Mouse (Mus musculus): Measurements from ENCODE around the gene Atp5g3.
"Not testable (repeated sequence)": the region's sequence is repeated elsewhere in the genome, so short reads cannot be mapped to it uniquely, and the experiment has no call there.

Gene Atp5g3

GRCm38 (mm10) chr2:73911175-73911700, at the start of gene Atp5g3:
Gene Atp5g3, minus strand, starts transcription at chr2:73911326.
- peak; percentile 93 for DNase-seq (ENCODE audit: low spot score)

- DNase-seq (ENCODE audit: low spot score) = no peak
These were observed 47.2 kb upstream of the Atp5g3 start for GRCm38 (mm10) chr2:73958342-73958741.

GRCm38 (mm10) chr2:73953612-73954011, 42.5 kb upstream of the Atp5g3 start:
- no peak for DNase-seq (ENCODE audit: low spot score)

GRCm38 (mm10) chr2:73952597-73953219, 41.6 kb upstream of the Atp5g3 start:
- DNase-seq (ENCODE audit: low spot score) = no peak

GRCm38 (mm10) chr2:73947360-73947759, 36.2 kb upstream of the Atp5g3 start:
- no peak for DNase-seq (ENCODE audit: low spot score)

GRCm38 (mm10) chr2:73943735-73944134, 32.6 kb upstream of the Atp5g3 start:
- no peak for DNase-seq (ENCODE audit: low spot score)

GRCm38 (mm10) chr2:73942844-73943243, 31.7 kb upstream of the Atp5g3 start:
- no peak for DNase-seq (ENCODE audit: low spot score)

- DNase-seq (ENCODE audit: low spot score) = no peak
These were observed 30.2 kb upstream of the Atp5g3 start for GRCm38 (mm10) chr2:73941281-73941680.

- no peak for DNase-seq (ENCODE audit: low spot score)
These were observed 29.3 kb upstream of the Atp5g3 start for GRCm38 (mm10) chr2:73940471-73940870.

- no peak for DNase-seq (ENCODE audit: low spot score)
These were observed 27.8 kb upstream of the Atp5g3 start for GRCm38 (mm10) chr2:73938896-73939295.

- DNase-seq (ENCODE audit: low spot score) = no peak
These were observed 21.7 kb upstream of the Atp5g3 start for GRCm38 (mm10) chr2:73932676-73933313.

GRCm38 (mm10) chr2:73927711-73928110, 16.6 kb upstream of the Atp5g3 start:
- DNase-seq (ENCODE audit: low spot score) = no peak

- no peak for DNase-seq (ENCODE audit: low spot score)
These were observed 14.4 kb upstream of the Atp5g3 start for GRCm38 (mm10) chr2:73925539-73925938.

GRCm38 (mm10) chr2:73925089-73925488, 14.0 kb upstream of the Atp5g3 start:
- peak; percentile 92 for DNase-seq (ENCODE audit: low spot score)

GRCm38 (mm10) chr2:73919642-73920041, 8.5 kb upstream of the Atp5g3 start:
- no peak for DNase-seq (ENCODE audit: low spot score)

- DNase-seq (ENCODE audit: low spot score) = no peak
These were observed 1.1 kb upstream of the Atp5g3 start for GRCm38 (mm10) chr2:73912264-73912663.

GRCm38 (mm10) chr2:73910571-73911174, 453 bp downstream of the Atp5g3 start:
- peak; percentile 81 for DNase-seq (ENCODE audit: low spot score)

- DNase-seq (ENCODE audit: low spot score) = no peak
These were observed 2.0 kb downstream of the Atp5g3 start for GRCm38 (mm10) chr2:73909116-73909515.

- not testable (repeated sequence) for DNase-seq (ENCODE audit: low spot score)
These were observed 6.4 kb downstream of the Atp5g3 start for GRCm38 (mm10) chr2:73904679-73905078.

GRCm38 (mm10) chr2:73903536-73903935, 7.6 kb downstream of the Atp5g3 start:
- DNase-seq (ENCODE audit: low spot score) = no peak

- not testable (repeated sequence) for DNase-seq (ENCODE audit: low spot score)
These were observed 8.8 kb downstream of the Atp5g3 start for GRCm38 (mm10) chr2:73902328-73902727.

GRCm38 (mm10) chr2:73901169-73901568, 10.0 kb downstream of the Atp5g3 start:
- DNase-seq (ENCODE audit: low spot score) = no peak

GRCm38 (mm10) chr2:73900364-73900763, 10.8 kb downstream of the Atp5g3 start:
- DNase-seq (ENCODE audit: low spot score) = no peak
